Mouse (Mus musculus) frontal cortex, adult (tissue): ENCODE data around the gene Phyhipl.

Experiments
- ATAC-seq: cut with Nextera tagmentation; 2 replicates; pipeline ENCODE4 v1.9.2; 2017; ENCODE audit warnings: mild to moderate bottlenecking, moderate library complexity, mixed read lengths; ENCODE audit not compliant: low TSS enrichment

The Phyhipl gene

GRCm38 (mm10) chr10:70635261-70635660 is 20.5 kb downstream of the Phyhipl start:
- ATAC-seq = no peak

GRCm38 (mm10) chr10:70631142-70631541 is 24.6 kb downstream of the Phyhipl start:
- ATAC-seq = no peak

GRCm38 (mm10) chr10:70623461-70623860 is 32.3 kb downstream of the Phyhipl start:
- ATAC-seq = no peak

GRCm38 (mm10) chr10:70616377-70616776 is 39.4 kb downstream of the Phyhipl start:
- no peak for ATAC-seq

- no peak for ATAC-seq
Measured at GRCm38 (mm10) chr10:70611633-70612032, 44.1 kb downstream of the Phyhipl start.

GRCm38 (mm10) chr10:70599925-70600305 is 55.9 kb downstream of the Phyhipl start:
- ATAC-seq = peak; percentile 21

GRCm38 (mm10) chr10:70599126-70599924 is 56.4 kb downstream of the Phyhipl start:
- ATAC-seq = peak; percentile 79

- peak; percentile 56 for ATAC-seq
Measured at GRCm38 (mm10) chr10:70598516-70599125, 57.1 kb downstream of the Phyhipl start.

- peak; percentile 14 for ATAC-seq
Measured at GRCm38 (mm10) chr10:70598081-70598515, 57.7 kb downstream of the Phyhipl start.

GRCm38 (mm10) chr10:70594007-70594406 is 61.8 kb downstream of the Phyhipl start:
- ATAC-seq = peak; percentile 39

GRCm38 (mm10) chr10:70586876-70587405 is 68.8 kb downstream of the Phyhipl start:
- ATAC-seq = no peak

GRCm38 (mm10) chr10:70584171-70584570 is 71.6 kb downstream of the Phyhipl start:
- ATAC-seq = no peak

- peak; percentile 93 for ATAC-seq
Measured at GRCm38 (mm10) chr10:70581556-70582211, 74.1 kb downstream of the Phyhipl start.

- ATAC-seq = peak; percentile 53; the same call in 1 of the 2 replicates
Measured at GRCm38 (mm10) chr10:70563636-70564035, 92.1 kb downstream of the Phyhipl start.

GRCm38 (mm10) chr10:70552531-70552930 is 103.2 kb downstream of the Phyhipl start:
- ATAC-seq = no peak

GRCm38 (mm10) chr10:70542857-70543256 is 112.9 kb downstream of the Phyhipl start:
- no peak for ATAC-seq

GRCm38 (mm10) chr10:70540456-70541195 is 115.1 kb downstream of the Phyhipl start:
- peak; percentile 31 for ATAC-seq

- no peak for ATAC-seq
Measured at GRCm38 (mm10) chr10:70539251-70539650, 116.5 kb downstream of the Phyhipl start.

- no peak for ATAC-seq
Measured at GRCm38 (mm10) chr10:70537694-70538093, 118.1 kb downstream of the Phyhipl start.

- no peak for ATAC-seq
Measured at GRCm38 (mm10) chr10:70535401-70535800, 120.4 kb downstream of the Phyhipl start.

GRCm38 (mm10) chr10:70534571-70534970 is 121.2 kb downstream of the Phyhipl start:
- no peak for ATAC-seq

GRCm38 (mm10) chr10:70533986-70534385 is 121.8 kb downstream of the Phyhipl start:
- ATAC-seq = no peak
